Mouse (Mus musculus): Measurements from ENCODE around the gene Gmppb. TPM values are rescaled to one million over a fixed set of nuclear protein-coding genes. Genes with fewer than 3 reads are reported as not detected.
"Not testable (repeated sequence)": the region's sequence is repeated elsewhere in the genome, so short reads cannot be mapped to it uniquely, and the experiment has no call there.

Gene Gmppb
- 8.2 and 11.1 TPM in 2 replicates for polyA plus RNA-seq (2012; ENCODE audit: insufficient read depth, insufficient read length, missing spikeins)

GRCm38 (mm10) chr9:108049016-108049455 is at the start of gene Gmppb:
Gene Gmppb, plus strand, starts transcription at chr9:108049242.
- Histone ChIP-seq H3K27ac (replicated peaks; ENCODE audit: low read depth, low read length) (peak within 1 kb of the TSS; percentile 76), H3K4me1 (ENCODE audit: control insufficient read depth, insufficient read depth, insufficient read length, low read length) (peaks cover 3% of the 10 kb centered on the region; the same call in 1 of the 2 replicates), H3K4me3 (ENCODE audit: insufficient read depth, low read depth, low read length) (peak within 1 kb of the TSS; percentile 90)

- H3K27ac ChIP-seq (replicated peaks; ENCODE audit: low read depth, low read length): peak within 1 kb of the TSS; percentile 73
- peak within 1 kb of the TSS; percentile 94 for H3K4me3 ChIP-seq (ENCODE audit: insufficient read depth, low read depth, low read length)
- peaks cover 10% of the 10 kb centered on the region for H3K4me1 ChIP-seq (ENCODE audit: control insufficient read depth, insufficient read depth, insufficient read length, low read length)
Observed at GRCm38 (mm10) chr9:108001922-108002770, 46.9 kb upstream of the Gmppb start, which contains the start of gene Ip6k1. Gene Ip6k1, plus strand, starts transcription at chr9:108002501.

GRCm38 (mm10) chr9:108002778-108003530 is 46.1 kb upstream of the Gmppb start:
- Histone ChIP-seq H3K4me1 (ENCODE audit: control insufficient read depth, insufficient read depth, insufficient read length, low read length) (peaks cover 11% of the 10 kb centered on the region), H3K27ac (replicated peaks; ENCODE audit: low read depth, low read length) (peak overlapping the region; percentile 67), H3K4me3 (ENCODE audit: insufficient read depth, low read depth, low read length) (peak overlapping the region; percentile 94)

GRCm38 (mm10) chr9:108003531-108003890 is 45.5 kb upstream of the Gmppb start:
- H3K27ac ChIP-seq (replicated peaks; ENCODE audit: low read depth, low read length): no peak overlapping the region

GRCm38 (mm10) chr9:108008041-108008440 is 41.0 kb upstream of the Gmppb start:
- H3K4me1 ChIP-seq (ENCODE audit: control insufficient read depth, insufficient read depth, insufficient read length, low read length): peaks cover 27% of the 10 kb centered on the region
- H3K4me3 ChIP-seq (ENCODE audit: insufficient read depth, low read depth, low read length): no peak overlapping the region
- no peak overlapping the region for H3K27ac ChIP-seq (replicated peaks; ENCODE audit: low read depth, low read length)

More at GRCm38 (mm10) chr9:108003531-108003890, 45.5 kb upstream of the Gmppb start:
- H3K4me3 ChIP-seq (ENCODE audit: insufficient read depth, low read depth, low read length): peak overlapping the region; percentile 94
- H3K4me1 ChIP-seq (ENCODE audit: control insufficient read depth, insufficient read depth, insufficient read length, low read length): peaks cover 16% of the 10 kb centered on the region

GRCm38 (mm10) chr9:108010385-108010784 is 38.7 kb upstream of the Gmppb start:
- Histone ChIP-seq H3K27ac (replicated peaks; ENCODE audit: low read depth, low read length) (peak overlapping the region; percentile 20; the same call in 1 of the 2 replicates), H3K4me3 (ENCODE audit: insufficient read depth, low read depth, low read length) (no peak overlapping the region), H3K4me1 (ENCODE audit: control insufficient read depth, insufficient read depth, insufficient read length, low read length) (peaks cover 18% of the 10 kb centered on the region)

GRCm38 (mm10) chr9:108013577-108013976 is 35.5 kb upstream of the Gmppb start:
- H3K27ac ChIP-seq (replicated peaks; ENCODE audit: low read depth, low read length); H3K4me3 ChIP-seq (ENCODE audit: insufficient read depth, low read depth, low read length): not testable (repeated sequence)
- H3K4me1 ChIP-seq (ENCODE audit: control insufficient read depth, insufficient read depth, insufficient read length, low read length): peaks cover 11% of the 10 kb centered on the region

GRCm38 (mm10) chr9:108017127-108017526 is 31.9 kb upstream of the Gmppb start:
- H3K27ac ChIP-seq (replicated peaks; ENCODE audit: low read depth, low read length): no peak overlapping the region
- no peak overlapping the region for H3K4me3 ChIP-seq (ENCODE audit: insufficient read depth, low read depth, low read length)
- no peaks in the 10 kb centered on the region; the same call in 1 of the 2 replicates for H3K4me1 ChIP-seq (ENCODE audit: control insufficient read depth, insufficient read depth, insufficient read length, low read length)

GRCm38 (mm10) chr9:108020741-108021140 is 28.3 kb upstream of the Gmppb start:
- no peak overlapping the region for H3K4me3 ChIP-seq (ENCODE audit: insufficient read depth, low read depth, low read length)

GRCm38 (mm10) chr9:108023216-108023615 is 25.8 kb upstream of the Gmppb start:
- Histone ChIP-seq H3K4me3 (ENCODE audit: insufficient read depth, low read depth, low read length) (no peak overlapping the region), H3K4me1 (ENCODE audit: control insufficient read depth, insufficient read depth, insufficient read length, low read length) (no peaks in the 10 kb centered on the region; the same call in 1 of the 2 replicates), H3K27ac (replicated peaks; ENCODE audit: low read depth, low read length) (no peak overlapping the region)

More at GRCm38 (mm10) chr9:108020741-108021140, 28.3 kb upstream of the Gmppb start:
- Histone ChIP-seq H3K27ac (replicated peaks; ENCODE audit: low read depth, low read length) (0 out of 2 replicates have a peak overlapping the region, but pooled peaks have one; percentile 3), H3K4me1 (ENCODE audit: control insufficient read depth, insufficient read depth, insufficient read length, low read length) (no peaks in the 10 kb centered on the region; the same call in 1 of the 2 replicates)

GRCm38 (mm10) chr9:108026584-108026983 is 22.5 kb upstream of the Gmppb start:
- no peak overlapping the region for H3K4me3 ChIP-seq (ENCODE audit: insufficient read depth, low read depth, low read length)
- no peak overlapping the region for H3K27ac ChIP-seq (replicated peaks; ENCODE audit: low read depth, low read length)
- H3K4me1 ChIP-seq (ENCODE audit: control insufficient read depth, insufficient read depth, insufficient read length, low read length): no peaks in the 10 kb centered on the region

GRCm38 (mm10) chr9:108027867-108028266 is 21.2 kb upstream of the Gmppb start:
- Histone ChIP-seq H3K4me1 (ENCODE audit: control insufficient read depth, insufficient read depth, insufficient read length, low read length) (no peaks in the 10 kb centered on the region), H3K4me3 (ENCODE audit: insufficient read depth, low read depth, low read length) (no peak overlapping the region), H3K27ac (replicated peaks; ENCODE audit: low read depth, low read length) (no peak overlapping the region)

GRCm38 (mm10) chr9:108032126-108032525 is 16.9 kb upstream of the Gmppb start:
- Histone ChIP-seq H3K4me3 (ENCODE audit: insufficient read depth, low read depth, low read length) (no peak overlapping the region), H3K4me1 (ENCODE audit: control insufficient read depth, insufficient read depth, insufficient read length, low read length) (peaks cover 5% of the 10 kb centered on the region; the same call in 1 of the 2 replicates), H3K27ac (replicated peaks; ENCODE audit: low read depth, low read length) (no peak overlapping the region)

- no peak overlapping the region for H3K27ac ChIP-seq (replicated peaks; ENCODE audit: low read depth, low read length)
- H3K4me3 ChIP-seq (ENCODE audit: insufficient read depth, low read depth, low read length): no peak overlapping the region
- peaks cover 5% of the 10 kb centered on the region; the same call in 1 of the 2 replicates for H3K4me1 ChIP-seq (ENCODE audit: control insufficient read depth, insufficient read depth, insufficient read length, low read length)
Observed at GRCm38 (mm10) chr9:108035331-108036156, 13.5 kb upstream of the Gmppb start.
